Mouse (Mus musculus) ES-Bruce4 (cell line): Measurements from ENCODE around the gene Inpp5a. TPM values are rescaled to one million over a fixed set of nuclear protein-coding genes. Genes with fewer than 3 reads are reported as not detected.

ENCODE experiments used
- H3K27ac ChIP-seq: 2 replicates; pipeline ENCODE4 v1.5.1; 2012; ENCODE audit warnings: low read length, inconsistent platforms; ENCODE audit not compliant: insufficient read depth
- H3K27me3 ChIP-seq: 2 replicates; pipeline ENCODE4 v1.6.1; 2012; ENCODE audit warnings: mild to moderate bottlenecking, low read length, inconsistent platforms; ENCODE audit not compliant: control insufficient read depth, poor library complexity, insufficient read depth, severe bottlenecking
- H3K36me3 ChIP-seq: 2 replicates; pipeline ENCODE4 v1.6.1; 2012; ENCODE audit warnings: inconsistent platforms, mild to moderate bottlenecking, low read length, moderate library complexity; ENCODE audit not compliant: control insufficient read depth, poor library complexity, insufficient read depth, severe bottlenecking
- H3K4me1 ChIP-seq: one replicate; pipeline ENCODE4 v1.8.1; 2011; ENCODE audit warnings: low read length; ENCODE audit not compliant: control insufficient read depth, insufficient read depth
- H3K4me3 ChIP-seq: 2 replicates; pipeline ENCODE4 v1.5.1; 2011; ENCODE audit warnings: low read depth, mild to moderate bottlenecking, low read length
- H3K9ac ChIP-seq: 2 replicates; pipeline ENCODE4 v1.6.1; 2012; ENCODE audit warnings: low read depth, mild to moderate bottlenecking, inconsistent platforms; ENCODE audit not compliant: poor library complexity, severe bottlenecking
- H3K9me3 ChIP-seq: replicated peaks from 2 replicates; pipeline ENCODE4 v1.6.1; 2012; ENCODE audit warnings: mild to moderate bottlenecking, low read length, inconsistent platforms; ENCODE audit not compliant: control insufficient read depth, poor library complexity, insufficient read depth, severe bottlenecking
- CTCF ChIP-seq: IDR thresholded peaks from one replicate; pipeline ENCODE4 v1.8.1; 2011; ENCODE audit warnings: low read depth, low read length
- EP300 ChIP-seq: IDR thresholded peaks from 2 replicates; pipeline ENCODE4 v1.6.1; 2011; ENCODE audit warnings: low read depth, low read length; ENCODE audit not compliant: insufficient read depth
- POLR2A ChIP-seq: IDR thresholded peaks from one replicate; pipeline ENCODE4 v1.8.1; 2011; ENCODE audit warnings: low read length; ENCODE audit not compliant: insufficient read depth
- polyA plus RNA-seq: library from polyadenylated mRNA; stranded (reverse); fragments of >200 nt; gene quantifications from 2 replicates; pipeline ENCODE4 v1.2.4, GENCODE M21; 2011; ENCODE audit warnings: low read depth; ENCODE audit not compliant: missing spikeins, insufficient read depth, insufficient read length

Inpp5a gene
- polyA plus RNA-seq, 1 experiment, result 37.6 TPM

DNA sequence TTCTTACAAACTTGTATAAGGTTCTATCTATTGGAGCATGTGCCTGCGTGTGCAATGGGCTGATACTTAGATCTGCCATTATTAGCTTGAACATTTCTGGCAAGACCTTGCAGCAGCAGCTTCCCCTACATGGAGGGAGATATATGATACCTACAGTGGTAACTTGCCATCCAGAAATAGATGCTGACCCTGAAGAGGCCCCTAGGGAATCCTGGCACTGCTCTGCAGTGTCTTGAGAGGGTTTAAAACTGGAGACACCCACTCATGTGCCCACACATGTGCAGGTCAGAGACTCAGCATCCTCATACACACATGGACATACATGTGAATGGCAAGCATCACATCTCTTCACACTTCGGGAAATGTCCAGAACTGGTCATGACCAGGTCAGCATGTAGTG, 175.3 kb downstream of the Inpp5a start:
- no peaks in the 10 kb centered on the region for H3K36me3 ChIP-seq
- H3K4me3 ChIP-seq, result no peak overlapping the region
- no peak overlapping the region for H3K9ac ChIP-seq
- no peaks in the 10 kb centered on the region for H3K27me3 ChIP-seq
- TF ChIP-seq POLR2A (no peak), CTCF (no peak), EP300 (no peak)
- no peak overlapping the region for H3K27ac ChIP-seq
- H3K4me1 ChIP-seq, result no peaks in the 10 kb centered on the region
- no peaks in the 10 kb centered on the region for H3K9me3 ChIP-seq

DNA sequence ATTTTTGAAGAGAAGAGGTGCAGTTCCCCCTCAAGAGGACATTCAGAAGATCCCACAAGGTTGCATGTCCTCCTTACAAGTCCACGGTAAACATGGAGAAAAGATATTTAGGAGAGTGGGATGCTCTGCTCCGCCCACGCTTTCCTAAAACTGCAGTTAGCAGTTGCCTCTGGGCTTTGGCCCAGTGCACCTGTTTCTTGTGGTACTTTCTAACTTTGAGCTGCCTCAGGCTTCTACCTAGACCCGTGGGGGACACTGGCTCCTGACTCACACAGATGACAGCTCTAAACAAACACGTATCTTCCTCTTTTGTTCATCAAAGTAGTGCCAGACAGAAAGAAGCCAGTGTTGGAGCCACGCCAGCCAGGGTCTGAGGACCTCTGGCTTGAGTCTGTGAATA, 177.1 kb downstream of the Inpp5a start:
- TF ChIP-seq CTCF (no peak), POLR2A (no peak), EP300 (no peak)
- Histone ChIP-seq H3K36me3 (no peaks in the 10 kb centered on the region), H3K4me1 (no peaks in the 10 kb centered on the region), H3K9ac (no peak overlapping the region), H3K4me3 (no peak overlapping the region), H3K27me3 (no peaks in the 10 kb centered on the region), H3K27ac (no peak overlapping the region), H3K9me3 (no peaks in the 10 kb centered on the region)

DNA sequence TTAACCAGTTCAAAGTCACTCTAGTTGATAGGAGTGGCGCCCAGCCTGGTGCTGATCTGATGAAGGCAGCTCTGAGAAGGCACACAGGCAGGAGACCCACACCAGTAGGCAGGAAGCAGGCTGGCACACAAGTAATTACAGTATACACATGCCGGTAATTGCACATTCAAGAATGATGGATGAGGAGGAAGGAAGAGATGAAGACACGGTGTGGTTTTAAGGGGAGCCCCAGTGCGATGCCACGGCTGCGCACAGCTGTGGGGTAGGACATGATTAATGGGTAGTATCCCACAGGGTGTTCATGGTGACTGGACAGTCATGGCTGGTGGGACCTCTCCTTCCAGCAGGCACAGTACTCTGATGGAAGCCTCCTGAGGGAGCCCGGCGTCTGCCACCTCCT, 177.6 kb downstream of the Inpp5a start:
- no peak for TF ChIP-seq CTCF
- no peak for TF ChIP-seq POLR2A
- no peak for TF ChIP-seq EP300
- Histone ChIP-seq H3K4me1 (no peaks in the 10 kb centered on the region), H3K9ac (no peak overlapping the region), H3K27me3 (no peaks in the 10 kb centered on the region), H3K27ac (no peak overlapping the region), H3K9me3 (no peaks in the 10 kb centered on the region), H3K4me3 (no peak overlapping the region), H3K36me3 (no peaks in the 10 kb centered on the region)

DNA sequence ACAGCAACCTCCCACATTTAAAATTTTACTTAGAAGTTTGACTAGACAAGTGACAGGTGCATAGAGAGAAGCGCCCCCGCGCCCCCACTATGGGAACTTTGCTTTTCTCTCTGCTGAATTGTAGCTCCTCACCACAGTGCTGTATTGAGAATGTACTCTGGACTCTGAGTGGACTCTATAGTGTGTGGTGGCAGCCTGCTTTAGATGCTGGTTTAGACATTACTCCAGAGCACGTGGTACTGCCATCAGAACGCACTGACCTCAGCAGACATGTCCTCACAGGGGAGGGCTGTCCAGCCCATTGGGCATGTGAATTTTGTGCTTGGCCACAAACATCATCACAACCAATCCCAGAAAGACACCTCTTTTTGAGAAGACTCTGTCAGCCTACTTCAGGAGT, 181.9 kb downstream of the Inpp5a start:
- H3K9ac ChIP-seq, result no peak overlapping the region
- no peak for TF ChIP-seq POLR2A
- TF ChIP-seq EP300, result no peak
- no peak for TF ChIP-seq CTCF

DNA sequence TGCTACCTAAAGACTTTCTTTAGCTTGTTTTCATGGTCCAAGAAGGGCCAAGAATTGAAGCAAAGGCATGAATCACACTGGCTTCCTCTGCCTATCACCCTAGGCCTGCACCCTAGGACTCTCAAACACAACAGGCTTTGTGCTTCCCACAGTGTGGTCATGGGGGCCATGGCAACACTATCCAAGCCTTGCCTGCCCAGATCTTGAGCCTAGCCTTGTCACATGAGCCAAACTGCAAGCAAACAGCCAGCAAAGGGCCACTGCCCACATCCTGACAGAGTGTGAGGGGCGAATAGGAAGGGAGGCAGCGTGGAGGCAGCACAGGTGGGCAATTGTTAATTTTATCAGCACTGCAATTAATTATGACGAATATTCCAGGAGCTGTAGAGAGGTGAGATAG, 183.8 kb downstream of the Inpp5a start:
- Histone ChIP-seq H3K27ac (no peak overlapping the region), H3K4me1 (peaks cover 2% of the 10 kb centered on the region), H3K36me3 (no peaks in the 10 kb centered on the region), H3K9me3 (no peaks in the 10 kb centered on the region), H3K4me3 (no peak overlapping the region), H3K9ac (no peak overlapping the region), H3K27me3 (no peaks in the 10 kb centered on the region)
- no peak for TF ChIP-seq CTCF
- no peak for TF ChIP-seq EP300
- no peak for TF ChIP-seq POLR2A

More for the DNA sequence above, 181.9 kb downstream of the Inpp5a start:
- no peak overlapping the region for H3K27ac ChIP-seq
- no peak overlapping the region for H3K4me3 ChIP-seq
- H3K27me3 ChIP-seq, result no peaks in the 10 kb centered on the region
- H3K36me3 ChIP-seq, result no peaks in the 10 kb centered on the region
- H3K4me1 ChIP-seq, result no peaks in the 10 kb centered on the region
- no peaks in the 10 kb centered on the region for H3K9me3 ChIP-seq

DNA sequence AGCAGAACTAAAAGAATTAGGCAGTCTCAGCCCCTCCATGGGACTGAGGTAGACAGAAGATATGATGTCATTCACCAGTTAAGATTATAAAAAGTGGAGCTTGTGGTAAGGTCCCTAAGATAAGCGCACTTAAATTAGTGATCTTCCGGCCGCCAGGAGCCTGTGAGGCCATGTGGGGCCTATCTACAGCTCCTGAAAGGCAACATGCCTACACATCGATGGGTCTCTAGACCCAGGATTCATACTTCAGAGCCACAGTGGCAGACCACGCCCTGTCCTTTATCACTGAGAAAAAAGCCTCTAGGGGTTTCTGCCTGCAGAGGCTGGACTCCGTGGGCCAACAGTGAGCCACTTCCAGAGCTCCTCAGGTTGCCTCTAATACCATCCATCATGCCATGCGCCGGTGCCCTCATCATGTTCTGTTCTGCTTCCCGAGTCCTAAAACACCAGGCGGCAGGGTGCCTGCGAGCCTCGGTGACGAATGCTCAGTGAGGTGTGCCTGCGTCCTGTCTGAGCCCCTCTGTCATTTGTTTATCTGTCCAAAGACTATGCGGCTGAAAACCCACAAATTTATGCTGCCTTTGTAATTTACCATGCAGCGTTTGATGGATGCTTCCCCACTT, 187.3 kb downstream of the Inpp5a start:
- Histone ChIP-seq H3K4me3 (no peak overlapping the region), H3K4me1 (peaks cover 4% of the 10 kb centered on the region), H3K27ac (no peak overlapping the region), H3K9me3 (no peaks in the 10 kb centered on the region), H3K27me3 (no peaks in the 10 kb centered on the region), H3K36me3 (no peaks in the 10 kb centered on the region), H3K9ac (no peak overlapping the region)
- TF ChIP-seq CTCF (no peak), EP300 (no peak), POLR2A (no peak)
